Mouse (Mus musculus) embryo, embryonic 11.5 days (tissue): ENCODE results near the gene Tent5b.

ENCODE experiments used
- DNase-seq: peaks from one replicate; pipeline ENCODE4 v3.0.0-alpha.2; 2012; ENCODE audit warnings: low read depth, low spot score

Tent5b gene

GRCm38 (mm10) chr4:133479458-133480184, at the start of gene Tent5b:
Gene Tent5b, plus strand, starts transcription at chr4:133480132.
- peak; percentile 89 for DNase-seq

GRCm38 (mm10) chr4:133431508-133431907, 48.4 kb upstream of the Tent5b start:
- DNase-seq = no peak

- no peak for DNase-seq
Measured at GRCm38 (mm10) chr4:133432560-133433171, 47.3 kb upstream of the Tent5b start.

GRCm38 (mm10) chr4:133435921-133436320, 44.0 kb upstream of the Tent5b start:
- DNase-seq = no peak

GRCm38 (mm10) chr4:133439460-133440376, 40.2 kb upstream of the Tent5b start:
- DNase-seq = peak; percentile 58

- no peak for DNase-seq
Measured at GRCm38 (mm10) chr4:133440377-133440795, 39.5 kb upstream of the Tent5b start.

- no peak for DNase-seq
Measured at GRCm38 (mm10) chr4:133442194-133442593, 37.7 kb upstream of the Tent5b start.

GRCm38 (mm10) chr4:133443085-133443484, 36.8 kb upstream of the Tent5b start:
- DNase-seq = no peak

GRCm38 (mm10) chr4:133445727-133446126, 34.2 kb upstream of the Tent5b start:
- DNase-seq = no peak

- no peak for DNase-seq
Measured at GRCm38 (mm10) chr4:133447366-133447765, 32.6 kb upstream of the Tent5b start.

GRCm38 (mm10) chr4:133447967-133448366, 32.0 kb upstream of the Tent5b start:
- no peak for DNase-seq

GRCm38 (mm10) chr4:133448708-133449388, 31.1 kb upstream of the Tent5b start:
- DNase-seq = no peak

GRCm38 (mm10) chr4:133449726-133450125, 30.2 kb upstream of the Tent5b start:
- no peak for DNase-seq

GRCm38 (mm10) chr4:133451536-133451935, 28.4 kb upstream of the Tent5b start:
- DNase-seq = peak; percentile 74

- DNase-seq = no peak
Measured at GRCm38 (mm10) chr4:133452433-133452832, 27.5 kb upstream of the Tent5b start.

GRCm38 (mm10) chr4:133458044-133458443, 21.9 kb upstream of the Tent5b start:
- no peak for DNase-seq

- DNase-seq = no peak
Measured at GRCm38 (mm10) chr4:133460006-133460405, 19.9 kb upstream of the Tent5b start.

- DNase-seq = no peak
Measured at GRCm38 (mm10) chr4:133460796-133461325, 19.1 kb upstream of the Tent5b start.

GRCm38 (mm10) chr4:133461362-133461761, 18.6 kb upstream of the Tent5b start:
- no peak for DNase-seq

GRCm38 (mm10) chr4:133463184-133463583, 16.7 kb upstream of the Tent5b start:
- DNase-seq = no peak

- DNase-seq = peak; percentile 67
Measured at GRCm38 (mm10) chr4:133468080-133468479, 11.9 kb upstream of the Tent5b start.
